Mouse (Mus musculus) lung, postnatal 0 days (tissue): ENCODE measurements around the gene Spz1. TPM values are rescaled to one million over a fixed set of nuclear protein-coding genes. Genes with fewer than 3 reads are reported as not detected.
"Not testable (repeated sequence)": the region's sequence is repeated elsewhere in the genome, so short reads cannot be mapped to it uniquely, and the experiment has no call there.

ENCODE experiments used
- ATAC-seq: fragments of 200-750 bp; cut with Nextera tagmentation; 2 replicates; pipeline ENCODE4 v1.8.0; 2017; ENCODE audit warnings: moderate library complexity
- DNase-seq: peaks from one replicate; pipeline ENCODE4 v3.0.0-alpha.2; 2016; ENCODE audit warnings: low spot score
- H3K27ac ChIP-seq: fragments of 300-500 bp; sonication (generic); 2 replicates; pipeline ENCODE4 v1.5.1; 2014; ENCODE audit warnings: antibody characterized with exemption, mild to moderate bottlenecking, low read length, mixed read lengths
- H3K27me3 ChIP-seq: fragments of 300-500 bp; sonication (generic); replicated peaks from 2 replicates; pipeline ENCODE4 v1.6.1; 2014; ENCODE audit warnings: low read length, mixed read lengths; ENCODE audit not compliant: insufficient read depth
- H3K36me3 ChIP-seq: fragments of 300-500 bp; sonication (generic); 2 replicates; pipeline ENCODE4 v1.6.1; 2014; ENCODE audit warnings: low read length, mixed read lengths; ENCODE audit not compliant: insufficient read depth
- H3K4me1 ChIP-seq: fragments of 300-500 bp; sonication (generic); 2 replicates; pipeline ENCODE4 v1.6.1; 2014; ENCODE audit warnings: antibody characterized with exemption, low read depth, low read length, mixed read lengths; ENCODE audit not compliant: insufficient read depth
- H3K4me2 ChIP-seq: fragments of 300-500 bp; sonication (generic); replicated peaks from 2 replicates; pipeline ENCODE4 v1.6.1; 2014; ENCODE audit warnings: low read depth, mild to moderate bottlenecking, low read length, moderate library complexity, mixed read lengths
- H3K4me3 ChIP-seq: fragments of 300-500 bp; sonication (generic); 2 replicates; pipeline ENCODE4 v1.5.1; 2014; ENCODE audit warnings: low read depth, low read length
- H3K9ac ChIP-seq: fragments of 300-500 bp; sonication (generic); replicated peaks from 2 replicates; pipeline ENCODE4 v1.6.1; 2014; ENCODE audit warnings: low read depth, mild to moderate bottlenecking
- H3K9me3 ChIP-seq: fragments of 300-500 bp; sonication (generic); 2 replicates; pipeline ENCODE4 v1.6.1; 2016; ENCODE audit warnings: low read length, mixed read lengths
- CTCF ChIP-seq: IDR thresholded peaks from 2 replicates; pipeline ENCODE4 v1.5.1; 2016; ENCODE audit warnings: antibody characterized with exemption, mild to moderate bottlenecking
- EP300 ChIP-seq: IDR thresholded peaks from 2 replicates; pipeline ENCODE4 v1.6.1; 2016; ENCODE audit warnings: antibody characterized with exemption, mild to moderate bottlenecking, control low read depth
- WGBS: fragments of 180-500 bp; shearing (Covaris S2); extraction: QIAGEN DNeasy Blood & Tissue Kit; methylation state at CpG from one replicate; pipeline ENCODE4 v1.1.7; 2014; 5-methylcytosine and 5-hydroxymethylcytosine counted together
- polyA plus RNA-seq: library from polyadenylated mRNA; unstranded; fragments of >200 nt; fragmentation: Nextera tagmentation; extraction: Ambion mirVana; gene quantifications from 2 replicates; pipeline ENCODE4 v1.2.1, GENCODE M21; 2015

Spz1 gene
- polyA plus RNA-seq, 1 experiment from 2014 or later: not detected

DNA sequence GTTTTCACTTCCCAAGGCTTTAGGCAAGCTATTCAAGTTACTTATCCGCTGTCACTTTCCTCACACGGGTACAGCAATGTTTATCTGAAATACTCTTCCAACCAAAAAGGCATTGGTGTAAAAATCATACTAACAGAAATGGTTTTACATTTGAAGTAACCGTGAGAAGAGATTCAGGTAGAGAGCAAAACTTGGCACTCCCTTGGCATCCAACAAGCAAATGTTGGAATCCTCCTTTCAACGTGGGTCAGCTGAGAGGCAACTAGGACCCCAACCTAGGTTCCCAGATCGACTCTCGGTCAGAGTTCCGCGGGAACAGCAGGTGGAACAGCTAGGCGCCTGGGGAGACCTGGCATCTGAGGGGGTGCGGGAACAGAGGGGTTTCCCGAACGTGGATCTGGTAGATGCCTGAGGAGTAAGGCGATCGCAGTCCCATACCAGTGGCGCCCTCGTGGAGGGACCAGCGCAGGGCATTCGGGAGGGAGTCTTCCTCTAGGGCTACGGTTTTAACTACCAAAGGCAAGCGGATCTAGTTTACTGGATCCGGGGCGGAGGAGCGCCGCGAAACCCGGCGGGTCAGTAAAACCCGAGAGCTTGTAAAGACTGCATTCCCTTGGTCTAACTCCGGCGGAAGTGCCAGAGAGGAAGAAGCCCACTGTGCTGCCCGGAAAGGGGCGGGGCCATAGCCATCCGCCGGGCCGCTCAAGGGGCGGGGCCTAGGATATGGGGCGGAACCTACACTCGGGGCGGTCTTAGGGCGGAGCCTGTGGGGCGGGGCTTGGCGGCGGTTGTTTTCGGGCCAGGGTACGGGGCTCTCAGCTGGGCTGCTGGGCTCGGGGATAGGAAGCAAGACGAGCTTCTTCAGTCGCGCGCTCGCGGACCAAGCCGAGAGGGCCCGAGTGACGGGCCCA, 34.6 kb upstream of the Spz1 start, which contains the start of gene Serinc5:
Gene Serinc5 (plus strand): TSS at position 781 of the 911 bp plus-strand sequence.
- H3K4me2 ChIP-seq: peak within 1 kb of the TSS; percentile 96
- no peaks in the 10 kb centered on the region for H3K27me3 ChIP-seq
- 2% methylated on average over 55 of the region's 55 CpGs for WGBS
- TF ChIP-seq EP300: no peak
- no peak; the same call in 1 of the 2 replicates for TF ChIP-seq CTCF
- H3K9me3 ChIP-seq: no peaks in the 10 kb centered on the region
- peak within 1 kb of the TSS; percentile 77 for H3K9ac ChIP-seq
- DNase-seq: peak; percentile 98
- no peaks in the 10 kb centered on the region for H3K36me3 ChIP-seq
- peaks cover 12% of the 10 kb centered on the region; the same call in 1 of the 2 replicates for H3K4me1 ChIP-seq
- peak within 1 kb of the TSS; percentile 97 for H3K27ac ChIP-seq
- peak within 1 kb of the TSS; percentile 85 for H3K4me3 ChIP-seq
- peak; percentile 96 for ATAC-seq

DNA sequence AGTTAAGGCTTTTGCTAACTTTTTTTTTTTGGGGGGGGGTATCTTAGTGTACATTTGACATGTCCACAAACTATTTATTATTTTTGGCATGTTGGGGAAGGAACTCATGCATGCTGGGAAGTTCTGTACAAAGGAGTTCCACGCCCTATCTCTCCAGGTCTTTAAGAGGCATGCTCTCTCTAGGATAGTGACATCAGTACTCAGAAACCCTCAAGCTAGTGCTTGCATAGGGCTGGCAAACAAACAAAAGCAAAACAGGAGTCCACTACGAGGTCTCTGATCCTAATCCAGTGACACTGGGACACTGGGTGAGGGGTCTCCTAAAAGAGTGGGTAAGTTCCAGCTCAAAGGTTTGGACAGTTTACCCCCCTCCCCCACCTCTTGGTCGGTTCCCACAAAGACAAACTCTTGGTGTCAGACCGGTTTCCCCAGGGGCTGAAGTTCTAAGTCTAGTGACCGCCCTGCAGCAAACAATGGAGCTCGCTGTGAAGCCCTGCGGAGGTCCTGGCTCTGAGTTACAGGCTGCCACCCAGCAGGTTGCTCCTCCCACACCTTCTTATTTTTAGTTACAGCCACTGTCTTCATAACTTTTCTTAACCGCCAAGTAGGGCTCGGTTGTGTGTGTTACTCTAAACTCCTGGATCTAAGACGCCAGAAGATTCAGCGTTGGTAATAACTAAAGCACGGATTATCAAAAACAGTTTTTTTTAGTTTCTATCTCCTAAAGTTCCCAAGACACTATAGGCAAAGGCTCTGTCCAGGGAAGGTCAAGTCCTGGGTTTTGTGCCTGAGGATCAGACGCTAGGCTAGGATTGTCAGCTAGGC, 33.7 kb upstream of the Spz1 start:
- Histone ChIP-seq H3K27me3 (no peaks in the 10 kb centered on the region), H3K4me3 (peak overlapping the region; percentile 85), H3K9me3 (no peaks in the 10 kb centered on the region), H3K4me1 (peaks cover 12% of the 10 kb centered on the region; the same call in 1 of the 2 replicates), H3K36me3 (no peaks in the 10 kb centered on the region), H3K4me2 (peak overlapping the region; percentile 96), H3K27ac (peak overlapping the region; percentile 97), H3K9ac (peak overlapping the region; percentile 77)
- TF ChIP-seq EP300: no peak
- no peak for TF ChIP-seq CTCF
- ATAC-seq (peak; percentile 20), DNase-seq (peak; percentile 74)
- 3% methylated on average over 13 of the region's 13 CpGs for WGBS

- not testable (repeated sequence) for H3K9me3 ChIP-seq, H3K27me3 ChIP-seq, H3K27ac ChIP-seq, H3K36me3 ChIP-seq, H3K9ac ChIP-seq, H3K4me2 ChIP-seq, H3K4me1 ChIP-seq, H3K4me3 ChIP-seq, DNase-seq, ATAC-seq
- 81% methylated on average over 4 of the region's 4 CpGs for WGBS
- TF ChIP-seq CTCF: peak; percentile 24
Observed at GRCm38 (mm10) chr13:92605306-92605705, 29.3 kb upstream of the Spz1 start.

- Histone ChIP-seq H3K4me1 (peaks cover 5% of the 10 kb centered on the region; the same call in 1 of the 2 replicates), H3K27me3 (no peaks in the 10 kb centered on the region), H3K27ac (no peak overlapping the region), H3K4me2 (no peak overlapping the region), H3K36me3 (no peaks in the 10 kb centered on the region), H3K9ac (no peak overlapping the region), H3K4me3 (no peak overlapping the region), H3K9me3 (no peaks in the 10 kb centered on the region)
- ATAC-seq (peak; percentile 40; the same call in 1 of the 2 replicates), DNase-seq (no peak)
- TF ChIP-seq EP300 (no peak), CTCF (peak; percentile 46)
- 59% methylated on average over 3 of the region's 3 CpGs for WGBS
Observed at GRCm38 (mm10) chr13:92595424-92595823, 19.5 kb upstream of the Spz1 start.

DNA sequence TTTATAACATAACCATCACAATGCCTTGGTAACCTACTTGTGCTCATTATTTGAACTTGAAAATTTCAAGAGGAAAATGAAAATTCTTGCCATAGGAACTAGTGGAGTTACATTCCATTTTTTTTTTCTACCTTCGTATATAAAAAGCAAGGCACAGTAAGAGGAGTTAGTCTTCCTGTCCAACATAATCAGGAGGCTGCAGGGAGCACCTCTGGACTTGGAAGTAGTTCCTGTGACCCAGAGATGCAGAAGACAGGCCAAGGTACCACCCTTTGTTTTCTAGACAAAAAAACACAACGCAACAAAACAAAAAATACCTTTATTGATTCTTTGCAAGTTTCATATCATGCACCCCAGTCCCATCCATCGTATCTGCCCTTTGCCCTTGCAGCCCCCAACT, 18.9 kb upstream of the Spz1 start:
- H3K9me3 ChIP-seq: no peaks in the 10 kb centered on the region
- DNase-seq: no peak
- 71% methylated on average over 3 of the region's 3 CpGs for WGBS

GRCm38 (mm10) chr13:92594481-92594880, 18.5 kb upstream of the Spz1 start:
- Histone ChIP-seq H3K9me3 (no peaks in the 10 kb centered on the region), H3K4me3 (no peak overlapping the region), H3K4me1 (peaks cover 5% of the 10 kb centered on the region; the same call in 1 of the 2 replicates), H3K27me3 (no peaks in the 10 kb centered on the region), H3K36me3 (no peaks in the 10 kb centered on the region), H3K27ac (no peak overlapping the region), H3K4me2 (no peak overlapping the region), H3K9ac (no peak overlapping the region)
- 48% methylated on average over 6 of the region's 6 CpGs for WGBS
- ATAC-seq: no peak
- DNase-seq: no peak
- TF ChIP-seq EP300: no peak
- no peak for TF ChIP-seq CTCF

More for the DNA sequence above, 18.9 kb upstream of the Spz1 start:
- TF ChIP-seq CTCF: no peak
- no peaks in the 10 kb centered on the region for H3K27me3 ChIP-seq
- H3K4me3 ChIP-seq: no peak overlapping the region
- H3K4me2 ChIP-seq: no peak overlapping the region
- no peaks in the 10 kb centered on the region for H3K36me3 ChIP-seq
- H3K27ac ChIP-seq: no peak overlapping the region
- peaks cover 5% of the 10 kb centered on the region; the same call in 1 of the 2 replicates for H3K4me1 ChIP-seq
- no peak for ATAC-seq
- H3K9ac ChIP-seq: no peak overlapping the region
